Mouse (Mus musculus) megakaryocyte, embryonic 14.5 days (primary cell): Measurements from ENCODE around the gene Gpr179.

ENCODE experiments used
- FLI1 ChIP-seq: IDR thresholded peaks from 2 replicates; pipeline ENCODE4 v1.6.1; 2012; ENCODE audit warnings: low read length, inconsistent platforms, mixed read lengths
- GATA1 ChIP-seq: IDR thresholded peaks from 3 replicates; pipeline ENCODE4 v1.6.1; 2012; ENCODE audit warnings: mixed read lengths, low read length, inconsistent platforms, borderline replicate concordance

DNA sequence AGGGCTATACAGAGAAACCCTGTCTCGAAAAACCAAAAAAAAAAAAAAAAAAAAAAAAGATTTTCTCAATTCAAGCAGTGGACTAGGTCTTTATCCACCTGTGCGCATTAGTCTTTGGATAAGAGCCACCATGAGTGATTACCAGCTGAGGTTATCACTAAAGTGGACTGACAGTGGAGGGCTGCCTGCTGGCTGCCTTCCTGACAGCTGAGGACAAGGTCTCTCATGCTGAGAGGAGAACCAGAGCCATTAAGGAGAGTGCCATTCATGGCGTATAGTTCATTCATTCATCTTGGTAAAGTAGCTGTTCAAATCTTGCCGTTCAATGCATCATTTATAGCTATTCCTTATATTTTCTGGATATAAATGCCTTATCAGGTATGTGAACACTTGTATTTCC is 55.3 kb downstream of the Gpr179 start:
- no peak for TF ChIP-seq GATA1
- TF ChIP-seq FLI1: no peak
